In genomic region chr5:150917131-150917858, GRCm38 (mm10) we compare ENCODE assay signal across 19 mouse cellular contexts. TPM values are rescaled to one million over a fixed set of nuclear protein-coding genes. Genes with fewer than 3 reads are reported as not detected.
DNase-seq lines count a peak whose midpoint lies in the region; ATAC-seq lines count a peak whose summit lies in the region.
"Had no signal": no experiment of that assay in that cellular context is flagged by ENCODE, and none has a peak within 500 bp of the region (broad histone marks: within the 10 kb centered on the region; RNA-seq: fewer than 3 reads in every experiment).

No protein-coding gene starts in this region.

- ATAC-seq in cerebellum, adult (ENCODE audit: insufficient number of reproducible peaks, low FRiP score, low TSS enrichment), result no peak
- no peak for ATAC-seq in kidney, embryonic 14.5 days (ENCODE audit: low FRiP score, low TSS enrichment)
- peak; percentile 53; the same call in 1 of the 2 replicates for ATAC-seq in intestine, embryonic 15.5 days

- peaks cover 10% of the 10 kb centered on the region for H3K4me1 ChIP-seq in kidney, embryonic 14.5 days (ENCODE audit: control insufficient read depth, insufficient read depth, low read length)
- peaks cover under 1% of the 10 kb centered on the region; the same call in 1 of the 2 replicates for H3K4me1 ChIP-seq in intestine, embryonic 15.5 days (replicated peaks)

- no peaks in the 10 kb centered on the region for H3K27me3 ChIP-seq in kidney, embryonic 14.5 days (ENCODE audit: control insufficient read depth, insufficient read depth, low read length)
- no peaks in the 10 kb centered on the region for H3K27me3 ChIP-seq in intestine, embryonic 15.5 days (replicated peaks)
- H3K27me3 ChIP-seq: liver, embryonic 15.5 days had no signal

- no peak overlapping the region for H3K27ac ChIP-seq in kidney, embryonic 14.5 days (ENCODE audit: low read depth, low read length)
- no peak overlapping the region for H3K27ac ChIP-seq in intestine, embryonic 15.5 days
- H3K27ac ChIP-seq: hindbrain, embryonic 14.5 days; left cerebral cortex, adult 2 months; liver, embryonic 15.5 days; midbrain, embryonic 10.5 days had no signal

- 76% methylated on average over 21 of the region's 21 CpGs for WGBS in kidney, embryonic 14.5 days
- 69% methylated on average over 21 of the region's 21 CpGs for WGBS in intestine, embryonic 15.5 days

- peak; percentile 56 to 66 for DNase-seq in cerebellum, postnatal 14 days
- DNase-seq in kidney, adult 11 months, result peak; percentile 76
- DNase-seq in kidney, postnatal 10 days, result peak; percentile 72
- DNase-seq in spleen, postnatal 10 days (ENCODE audit: low spot score in 2 of 2), result no peak
- no peak for DNase-seq in neural tube, embryonic 10.5 days (ENCODE audit: extremely low spot score, low spot score)
- DNase-seq: gastrocnemius, postnatal 25 days; heart, postnatal 14 days; lung, postnatal 14 days; thymus, postnatal 4 days had no signal

- no peak overlapping the region for H3K9ac ChIP-seq in kidney, embryonic 14.5 days (ENCODE audit: low read depth, low read length)
- H3K9ac ChIP-seq in intestine, embryonic 15.5 days, result no peak overlapping the region
- H3K9ac ChIP-seq: hindbrain, embryonic 14.5 days; liver, embryonic 15.5 days had no signal

- H3K36me3 ChIP-seq in kidney, embryonic 14.5 days (ENCODE audit: control insufficient read depth, insufficient read depth, low read length), result no peaks in the 10 kb centered on the region
- H3K36me3 ChIP-seq in intestine, embryonic 15.5 days, result no peaks in the 10 kb centered on the region
- H3K36me3 ChIP-seq: liver, embryonic 15.5 days; midbrain, embryonic 10.5 days had no signal

- no peaks in the 10 kb centered on the region for H3K9me3 ChIP-seq in kidney, embryonic 14.5 days (ENCODE audit: control insufficient read depth, low read length)
- H3K9me3 ChIP-seq in intestine, embryonic 15.5 days, result no peaks in the 10 kb centered on the region
- H3K9me3 ChIP-seq: liver, embryonic 15.5 days; midbrain, embryonic 10.5 days had no signal

- H3K4me3 ChIP-seq in kidney, embryonic 14.5 days (ENCODE audit: low read length), result no peak overlapping the region
- no peak overlapping the region for H3K4me3 ChIP-seq in intestine, embryonic 15.5 days (replicated peaks)
- H3K4me3 ChIP-seq: erythroblast, embryonic 14.5 days; left cerebral cortex, adult 2 months; liver, embryonic 15.5 days; midbrain, embryonic 10.5 days had no signal

- no peak overlapping the region for H3K4me2 ChIP-seq in kidney, embryonic 14.5 days (replicated peaks; ENCODE audit: low read depth, low read length)
- H3K4me2 ChIP-seq in intestine, embryonic 15.5 days (replicated peaks), result no peak overlapping the region
- H3K4me2 ChIP-seq: heart, embryonic 11.5 days; hindbrain, embryonic 14.5 days; liver, embryonic 15.5 days had no signal

RNA-seq across cellular contexts. Expression of gene Kl, which starts 35.1 kb away (rescaled TPM):
- polyA plus RNA-seq in kidney, embryonic 14.5 days (2014; fragmentation: Nextera tagmentation; extraction: Ambion mirVana), result 0.30 and 2.2 TPM in 2 replicates
- 0.03 and 0.05 TPM in 2 replicates for polyA plus RNA-seq in intestine, embryonic 15.5 days (2015; fragmentation: Nextera tagmentation; extraction: Ambion mirVana)
- polyA plus RNA-seq: embryonic facial prominence, embryonic 11.5 days; erythroblast, embryonic 14.5 days had no signal

Comparison
In these comparisons a context has a peak if more than half of its experiments do, and no peak if none do; other contexts are left out.
1. DNase-seq: peak in cerebellum, postnatal 14 days (2 of 2), kidney, adult 11 months (single experiment) and kidney, postnatal 10 days (single experiment); none in spleen, postnatal 10 days (0 of 2) and neural tube, embryonic 10.5 days (single experiment).